Mouse (Mus musculus) spleen, adult 18-20 months (tissue): ENCODE measurements around the gene Mylk.
"Not testable (repeated sequence)": the region's sequence is repeated elsewhere in the genome, so short reads cannot be mapped to it uniquely, and the experiment has no call there.

Experiments
- DNase-seq, 2 experiments: peaks; one replicate each; pipeline ENCODE4 v3.0.0; 2022; ENCODE audit warnings: mixed read lengths in 2 of 2

The Mylk gene

DNA sequence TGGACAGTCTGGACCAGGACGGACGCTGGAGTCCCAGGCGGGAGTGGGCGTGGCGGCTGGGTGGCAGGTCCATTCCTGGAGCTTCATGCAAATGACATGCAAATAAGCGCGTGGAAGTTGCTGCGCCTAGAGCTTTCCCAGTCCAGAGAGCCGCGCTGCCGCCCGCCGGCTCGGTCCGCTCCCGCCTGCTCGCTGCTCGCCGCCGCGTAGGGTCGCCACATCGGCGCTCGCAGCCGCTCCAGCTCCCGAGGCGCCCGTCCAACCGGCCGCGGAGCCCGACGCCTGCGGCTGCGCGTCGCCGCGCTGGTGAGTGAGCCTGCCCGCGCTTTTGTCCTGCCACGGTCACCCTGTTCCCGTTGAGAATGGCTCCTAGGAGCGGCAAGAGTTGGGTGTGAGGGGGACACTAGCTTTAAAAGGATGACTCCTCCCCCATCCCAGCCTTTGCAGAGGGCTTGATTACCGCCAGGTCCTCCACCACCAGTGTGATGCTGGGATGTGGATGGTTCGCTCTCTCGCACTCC lies at the start of gene Mylk:
Mylk (plus strand) TSS at position 146 of the 521 bp plus-strand sequence.
- DNase-seq, result peak; percentile 10 to 23

DNA sequence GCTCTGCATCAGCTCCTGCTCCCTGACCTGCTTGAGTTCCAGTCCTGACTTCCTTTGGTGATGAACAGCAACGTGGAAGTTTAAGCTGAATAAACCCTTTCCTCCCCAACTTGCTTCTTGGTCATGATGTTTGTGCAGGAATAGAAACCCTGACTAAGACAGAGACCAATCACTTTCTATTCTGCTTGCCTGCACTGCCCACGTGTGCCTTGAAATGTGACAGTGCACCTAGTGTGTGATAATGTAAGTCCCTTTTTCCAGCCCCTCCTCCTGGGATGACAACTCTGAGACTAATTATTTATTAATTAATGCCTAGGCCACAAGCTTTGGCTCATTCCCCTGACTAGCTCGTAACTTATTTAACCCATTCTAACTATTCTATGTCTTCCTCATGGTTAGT lies 46.3 kb upstream of the Mylk start:
- not testable (repeated sequence) for DNase-seq

DNA sequence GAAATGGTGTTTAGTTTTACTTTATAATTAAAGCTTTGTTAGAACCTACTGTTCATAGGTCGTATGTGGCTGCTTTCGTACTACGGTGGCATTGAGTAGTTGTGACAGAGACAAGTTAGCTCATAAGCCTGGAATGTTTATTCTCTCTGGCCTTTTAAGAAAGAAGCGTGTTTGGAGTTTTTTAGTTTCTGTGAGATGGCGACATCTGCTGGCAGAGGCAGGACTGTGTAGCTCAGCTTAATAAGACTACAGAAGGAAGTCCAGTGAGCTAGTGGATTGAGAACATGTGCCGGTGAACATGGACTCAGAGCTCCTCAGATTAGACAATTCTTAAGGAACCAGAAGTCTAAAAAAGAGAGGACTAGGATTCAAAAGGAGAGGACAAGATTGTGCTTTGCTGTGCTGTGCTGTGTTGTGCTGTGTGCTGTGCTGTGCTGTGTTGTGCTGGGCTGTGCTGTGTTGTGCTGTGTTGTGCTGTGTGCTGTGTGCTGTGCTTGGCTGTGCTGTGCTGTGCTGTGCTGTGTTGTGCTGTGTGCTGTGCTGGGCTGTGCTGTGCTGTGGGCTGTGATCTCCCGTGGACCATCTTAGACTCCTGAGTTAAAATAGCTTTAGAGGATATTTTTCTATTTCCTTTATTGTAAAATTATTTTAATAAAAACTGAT lies 44.7 kb upstream of the Mylk start:
- peak; percentile 20 to 56 for DNase-seq

DNA sequence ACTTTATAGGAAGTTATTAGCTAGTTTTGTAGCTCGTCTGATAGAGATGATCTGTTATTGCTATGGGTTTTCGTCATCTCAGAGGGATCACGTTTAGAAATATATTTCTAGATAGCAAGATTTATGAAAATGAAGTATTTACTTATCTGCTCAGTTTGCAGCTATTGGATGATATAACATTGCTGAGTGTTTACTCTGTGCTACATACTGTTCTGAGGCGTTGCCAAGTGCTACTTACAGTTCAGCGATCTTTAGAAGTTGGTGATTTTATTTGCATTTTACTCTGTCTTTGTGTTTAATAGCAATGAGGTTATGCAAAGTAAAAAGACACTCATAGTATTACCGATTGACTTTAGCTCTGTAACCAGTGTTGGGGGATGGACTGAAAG lies 44.2 kb upstream of the Mylk start:
- no peak for DNase-seq

DNA sequence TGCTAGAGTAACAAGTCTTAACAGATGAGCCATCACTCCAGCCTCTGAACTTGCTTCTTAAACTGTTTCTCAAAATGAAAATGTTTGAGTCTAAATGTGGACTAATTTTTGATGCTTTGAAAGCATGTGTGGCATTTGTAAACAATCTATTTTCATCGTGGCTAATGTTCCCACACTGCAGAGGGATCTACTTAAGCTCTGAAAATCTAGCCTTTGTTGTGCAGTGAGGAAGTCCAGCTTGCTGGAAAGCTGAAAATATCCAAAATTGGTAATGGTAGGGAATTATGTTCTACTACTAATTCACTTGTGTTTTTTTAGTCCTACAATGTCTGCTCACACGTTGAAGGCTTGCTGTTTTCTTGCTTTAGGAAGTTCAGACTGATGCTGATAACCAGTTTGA lies 39.0 kb upstream of the Mylk start:
- no peak for DNase-seq

DNA sequence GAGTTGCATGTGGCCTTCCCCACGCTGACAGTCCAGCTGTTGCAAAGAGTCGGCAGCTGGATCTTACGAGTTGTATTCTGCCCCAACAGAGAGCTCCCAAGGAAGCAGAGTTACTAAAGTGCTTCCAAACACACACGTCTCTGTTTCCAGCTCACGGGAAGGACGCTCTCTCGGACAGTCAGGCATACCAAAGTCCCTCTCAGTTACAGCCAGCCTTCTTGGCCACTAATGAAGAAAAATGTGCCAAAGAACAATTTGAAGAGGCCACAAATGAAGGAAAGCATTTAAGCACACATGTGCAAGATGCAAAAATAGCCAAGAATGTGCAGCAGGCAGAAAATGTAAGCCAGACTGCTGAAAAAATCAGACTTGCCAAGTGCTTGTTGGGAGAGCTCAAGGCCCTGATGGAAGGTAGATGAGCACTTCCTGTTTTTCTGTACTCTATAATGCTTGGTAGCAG lies 38.5 kb upstream of the Mylk start:
- DNase-seq, result no peak

DNA sequence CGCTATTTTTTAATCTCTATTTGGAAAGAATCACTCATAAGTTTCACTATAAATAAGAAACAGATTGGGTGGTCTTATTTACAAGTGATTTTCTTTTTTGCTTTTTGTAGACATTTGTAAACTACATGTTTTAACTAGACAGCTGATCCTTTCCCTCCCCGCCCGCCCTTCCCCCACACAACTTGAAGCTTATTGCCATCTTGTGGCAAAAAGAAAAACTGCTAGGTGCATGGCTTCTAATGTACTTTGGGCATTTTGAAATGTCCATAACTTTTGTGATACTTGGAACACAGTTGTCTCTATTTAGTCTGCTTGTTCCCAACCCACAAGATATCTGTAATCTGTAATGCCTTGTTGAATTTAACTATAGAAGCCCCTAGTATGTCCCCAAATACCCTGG lies 33.5 kb upstream of the Mylk start:
- DNase-seq, result no peak

DNA sequence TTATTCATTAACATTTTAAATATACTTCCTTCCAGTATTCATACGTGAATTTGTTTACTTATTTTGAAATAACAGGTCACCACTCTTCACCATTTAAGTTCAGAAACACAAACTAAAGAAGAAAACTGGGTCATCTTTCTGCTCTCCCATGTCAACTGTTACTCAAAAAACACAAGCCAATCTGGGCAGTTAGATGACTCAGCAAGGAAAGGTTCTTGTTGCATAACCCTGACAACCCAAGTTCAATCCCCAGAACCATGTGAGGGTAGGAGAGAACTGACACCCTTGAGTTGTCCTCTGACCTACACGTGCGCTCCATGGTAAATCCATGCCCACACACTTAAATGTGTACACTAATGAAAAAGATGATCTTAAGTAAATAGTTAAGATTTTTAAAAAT lies 19.9 kb upstream of the Mylk start:
- no peak for DNase-seq

DNA sequence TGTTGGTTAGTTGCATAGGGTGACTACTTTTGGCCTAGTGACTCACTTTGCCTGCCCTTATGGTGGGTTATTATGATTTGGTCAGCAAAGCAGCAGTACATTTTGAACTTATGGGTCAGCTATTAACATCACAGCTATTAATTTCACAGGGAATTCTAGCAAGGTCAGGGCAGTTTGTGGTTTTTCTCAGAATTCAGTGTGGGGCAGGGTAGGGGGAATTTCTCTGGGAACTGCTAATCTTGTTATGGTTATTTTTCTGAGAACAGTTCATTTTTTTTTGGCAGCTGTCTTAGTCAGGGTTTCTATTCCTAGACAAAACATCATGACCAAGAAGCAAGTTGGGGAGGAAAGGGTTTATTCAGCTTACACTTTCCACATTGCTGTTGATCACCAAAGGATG lies 16.4 kb upstream of the Mylk start:
- DNase-seq, result not testable (repeated sequence)

DNA sequence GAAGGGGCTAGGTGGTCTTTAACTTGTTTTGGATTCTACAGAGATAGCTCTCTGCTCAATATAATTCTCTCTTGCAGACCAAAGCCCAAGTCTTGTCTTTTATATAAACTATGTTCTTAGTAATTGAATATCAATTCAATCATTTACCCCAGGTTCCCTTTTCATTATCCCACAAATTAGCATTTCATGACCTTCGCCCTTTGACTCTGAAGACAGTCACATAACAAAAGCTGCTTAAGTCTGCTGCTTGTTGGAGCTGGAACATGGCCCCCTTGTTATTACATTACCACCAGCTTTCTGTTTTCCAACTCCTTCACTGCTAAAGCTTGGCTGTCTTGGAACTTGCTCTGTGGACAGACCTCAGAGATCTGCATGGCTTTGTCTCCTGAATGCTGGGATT lies 15.6 kb upstream of the Mylk start:
- DNase-seq, result no peak

DNA sequence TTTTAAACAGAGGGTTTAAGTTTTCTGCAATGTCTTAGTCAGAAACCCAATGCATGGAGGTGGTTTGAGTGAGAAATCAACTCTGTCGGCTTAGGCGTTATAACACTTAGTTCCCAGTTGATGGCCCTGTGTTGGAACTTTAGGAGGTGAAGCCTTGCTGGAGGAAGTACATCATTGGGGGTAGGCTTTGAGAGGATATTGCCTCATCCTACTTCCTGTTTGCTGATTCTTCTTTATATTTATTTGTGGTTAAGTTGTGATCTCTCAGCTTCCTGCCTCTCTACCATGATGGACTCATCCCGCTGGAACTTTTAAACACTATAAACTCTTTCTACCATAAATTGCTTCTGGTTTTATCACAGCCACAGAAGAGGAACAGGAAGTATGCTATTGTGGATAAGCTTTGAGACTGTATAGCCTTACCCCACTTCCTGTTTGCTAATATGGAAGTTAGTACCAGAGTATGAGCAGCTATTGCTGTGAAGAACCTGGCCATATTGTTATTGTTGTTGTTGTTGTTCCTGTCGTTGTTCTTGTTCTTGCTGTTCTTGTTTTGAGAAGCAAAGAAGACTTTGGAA lies 6.3 kb upstream of the Mylk start:
- no peak for DNase-seq

DNA sequence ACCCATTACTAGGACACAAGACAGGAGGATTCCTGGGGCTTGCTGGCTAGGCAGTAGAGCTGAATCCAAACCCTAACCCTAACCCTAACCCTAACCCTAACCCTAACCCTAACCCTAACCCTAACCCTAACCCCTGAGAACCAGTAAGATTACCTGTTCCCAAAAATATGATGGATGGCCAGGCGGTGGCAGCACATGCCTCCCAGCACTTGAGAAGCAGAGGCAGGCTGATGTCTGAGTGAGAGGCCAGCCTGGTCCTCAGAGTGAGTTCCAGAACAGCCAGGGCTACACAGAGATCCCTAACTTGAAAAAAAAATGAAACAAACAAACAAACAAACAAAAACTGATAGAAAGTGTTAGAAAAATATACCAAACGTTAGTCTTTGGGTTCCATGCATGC lies 2.1 kb upstream of the Mylk start:
- no peak for DNase-seq

DNA sequence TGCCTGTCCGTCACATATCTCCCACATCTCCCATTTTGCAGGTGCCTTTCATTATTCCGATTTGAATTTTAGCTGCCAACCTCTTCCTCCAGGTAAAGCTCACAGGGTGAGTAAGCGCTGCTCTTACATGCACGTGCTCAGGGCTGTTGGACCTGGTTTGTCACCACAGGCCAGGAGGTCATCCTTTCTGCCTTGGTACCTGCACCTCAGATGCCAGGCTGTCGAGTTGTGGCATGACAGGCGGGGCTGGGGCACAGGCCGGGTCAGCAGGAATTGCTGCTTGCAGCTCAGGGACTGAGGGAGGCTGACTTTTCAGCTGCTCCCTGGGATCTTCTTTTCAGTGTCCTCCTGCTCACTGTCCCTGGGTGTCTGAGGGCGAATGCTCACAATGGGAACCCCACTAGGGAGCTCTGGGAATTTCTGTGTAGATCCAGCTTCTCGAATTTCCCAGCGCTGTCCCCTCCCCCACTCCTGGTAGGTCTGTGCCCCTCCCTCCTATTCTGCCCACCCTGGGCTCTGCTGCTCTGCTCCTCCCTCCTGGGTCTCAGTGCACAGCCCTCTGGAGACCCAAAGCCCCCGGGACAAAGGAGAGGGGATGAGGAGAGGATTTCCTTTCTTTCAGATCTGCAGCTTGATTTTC lies 3.2 kb downstream of the Mylk start:
- DNase-seq, result no peak

DNA sequence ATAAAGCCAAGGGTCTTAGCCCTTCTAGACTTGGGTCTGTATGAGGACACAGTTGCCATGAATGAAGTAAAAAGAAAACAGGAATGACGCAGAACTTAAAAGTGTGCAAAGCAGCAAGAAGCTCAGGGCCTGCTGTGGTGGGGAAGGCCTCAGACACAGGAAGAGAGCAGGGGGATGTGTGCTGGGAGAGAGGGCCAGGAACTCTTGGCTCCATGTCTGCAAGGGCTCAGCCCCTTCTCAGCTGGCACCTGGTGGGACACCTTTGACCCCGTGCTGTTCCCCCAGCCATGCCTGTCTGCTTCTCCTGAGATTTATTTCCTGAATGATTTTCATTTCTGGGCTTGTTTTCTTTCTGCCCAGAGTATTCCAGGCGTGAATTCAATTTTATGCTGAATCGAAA lies 4.5 kb downstream of the Mylk start:
- no peak for DNase-seq

DNA sequence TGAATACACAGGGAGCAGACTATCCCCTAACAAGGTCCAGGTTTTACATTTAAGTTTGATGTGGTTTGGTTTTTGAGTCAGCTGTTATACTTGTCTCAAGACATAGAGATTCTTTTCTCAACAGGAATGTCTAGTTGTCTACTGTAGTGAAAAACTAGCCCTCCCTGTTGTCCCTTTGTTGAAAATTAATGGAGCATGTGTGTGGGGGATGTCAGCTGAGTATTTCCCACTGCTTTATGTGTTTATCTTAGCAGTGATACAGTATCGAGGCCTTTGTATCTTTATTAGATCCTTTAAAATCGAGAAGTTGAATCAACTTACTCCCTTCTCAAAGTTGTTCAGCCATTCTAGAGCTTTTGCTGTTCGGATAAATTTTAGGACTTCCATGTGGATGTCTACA lies 7.0 kb downstream of the Mylk start:
- DNase-seq, result no peak

DNA sequence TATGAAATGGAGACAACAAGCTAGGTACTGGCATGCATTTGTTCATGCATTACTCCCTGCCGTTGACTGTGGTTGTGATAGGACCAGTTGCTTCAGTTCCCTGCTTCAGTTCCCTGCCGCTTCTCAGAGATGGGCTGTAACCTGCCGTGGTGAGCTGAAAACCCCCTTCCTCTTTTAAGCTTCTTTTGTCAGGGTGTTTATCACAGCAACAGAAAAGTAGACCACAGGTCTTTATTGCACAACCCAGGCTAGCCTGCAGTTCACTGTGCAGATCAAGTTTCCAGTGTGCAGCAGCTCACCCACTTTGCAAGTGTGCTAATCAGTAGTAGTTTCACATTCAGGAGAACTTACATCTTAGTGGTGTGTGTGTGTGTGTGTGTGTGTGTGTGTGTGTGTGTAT lies 8.0 kb downstream of the Mylk start:
- no peak for DNase-seq

DNA sequence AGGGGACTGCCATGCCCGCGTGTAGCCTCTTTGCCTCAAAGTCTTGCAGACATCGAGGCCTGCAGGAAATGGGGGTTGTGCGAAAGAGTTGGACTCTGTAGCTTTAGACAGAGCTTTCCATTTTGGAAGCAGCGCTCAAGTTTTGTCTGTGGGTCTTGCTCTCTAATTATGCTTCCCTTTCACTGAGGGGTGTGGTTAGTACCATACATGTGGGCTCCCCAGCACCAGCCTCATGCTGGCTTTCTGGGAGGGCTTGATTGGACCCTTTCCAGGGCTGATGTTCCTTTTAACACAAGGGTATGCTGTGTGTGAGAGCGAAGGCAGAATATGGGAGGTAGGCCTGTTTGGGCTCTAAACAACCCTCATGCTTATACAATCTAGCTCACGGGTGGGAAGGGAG lies 12.0 kb downstream of the Mylk start:
- no peak for DNase-seq

DNA sequence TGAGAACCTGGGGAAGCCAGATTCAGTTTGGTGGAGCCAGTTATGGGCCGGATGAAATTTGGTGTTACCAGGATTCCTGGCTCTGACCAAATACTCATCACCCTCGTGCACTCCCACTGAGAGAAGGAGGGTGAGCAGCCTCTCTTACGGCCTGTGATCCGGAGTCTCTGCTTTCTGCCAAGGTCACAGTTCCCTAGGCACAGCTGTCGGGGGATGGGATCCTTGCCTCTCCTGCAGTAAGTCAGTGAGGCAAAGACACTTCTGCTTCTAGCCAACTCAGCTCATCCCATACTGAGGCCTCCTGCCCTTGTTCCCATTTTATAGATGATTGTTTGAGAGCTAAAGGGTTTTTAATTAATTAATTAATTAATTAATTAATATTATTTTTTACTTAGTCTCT lies 13.2 kb downstream of the Mylk start:
- no peak for DNase-seq

DNA sequence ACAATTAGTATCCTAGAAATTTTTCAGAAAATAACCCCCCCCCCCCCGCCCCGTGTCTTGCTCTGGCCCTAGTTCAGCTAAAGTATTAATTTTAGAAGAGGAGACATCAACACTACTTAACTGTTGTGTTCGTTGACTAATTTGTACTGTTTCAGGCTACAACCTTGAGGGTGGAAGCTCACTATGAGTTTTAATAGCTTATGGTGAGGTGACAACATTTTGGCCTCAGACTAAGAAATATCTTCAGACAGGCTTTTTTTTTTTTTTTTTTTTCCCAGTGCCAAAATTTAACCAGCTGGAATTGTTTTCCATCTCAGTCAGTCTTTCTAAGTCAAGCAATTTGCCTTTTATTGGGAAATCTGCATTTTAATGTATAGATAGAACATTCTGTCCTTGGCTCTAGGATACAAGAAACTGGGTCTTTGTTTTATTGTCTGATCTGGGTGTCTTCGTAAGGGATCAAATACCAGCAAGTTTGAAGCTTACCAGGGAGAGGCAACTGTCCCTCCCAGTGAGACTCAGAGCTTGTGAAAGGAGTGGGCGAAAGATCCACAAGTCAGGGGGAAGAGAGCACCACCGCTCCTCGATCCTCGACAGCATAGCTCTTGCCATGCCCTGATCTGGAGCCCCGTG lies 19.1 kb downstream of the Mylk start:
- no peak for DNase-seq

DNA sequence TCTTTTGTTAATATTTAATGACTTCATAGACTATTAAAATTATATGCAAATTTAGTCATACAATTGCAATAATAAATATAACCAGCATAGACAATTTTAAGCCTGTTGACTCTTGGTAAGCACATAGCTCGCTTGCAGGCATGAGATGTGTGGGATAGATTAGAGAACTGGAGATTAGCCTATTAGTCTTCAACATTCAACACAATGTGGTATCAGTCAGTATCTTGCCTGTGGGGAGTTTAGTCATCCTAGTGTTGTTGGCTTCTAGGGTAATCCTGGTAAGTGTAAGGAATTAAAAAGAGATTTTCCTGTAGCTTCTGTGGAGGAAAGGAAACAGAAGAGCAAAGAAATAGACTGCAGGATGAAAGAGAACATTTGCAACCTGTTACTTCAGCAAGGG lies 20.7 kb downstream of the Mylk start:
- no peak for DNase-seq

DNA sequence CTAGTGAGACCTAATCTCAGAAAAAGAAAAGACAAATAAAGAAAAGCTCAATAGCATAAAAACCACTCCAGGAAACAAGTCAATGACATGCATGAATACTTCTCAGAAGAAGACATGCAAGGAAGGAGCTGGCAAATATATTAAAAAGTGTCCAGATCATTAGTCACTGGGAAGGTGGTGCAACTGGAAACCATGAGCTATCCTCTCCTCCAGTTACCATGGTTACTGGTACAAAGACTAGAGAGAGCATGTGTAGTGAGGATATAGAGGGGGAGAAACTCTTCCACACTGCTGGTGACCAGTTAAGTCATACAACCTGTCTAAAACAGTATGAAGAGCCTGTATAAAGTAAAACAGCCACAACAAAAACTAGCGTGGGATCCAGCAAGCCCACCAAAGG lies 21.2 kb downstream of the Mylk start:
- no peak for DNase-seq

DNA sequence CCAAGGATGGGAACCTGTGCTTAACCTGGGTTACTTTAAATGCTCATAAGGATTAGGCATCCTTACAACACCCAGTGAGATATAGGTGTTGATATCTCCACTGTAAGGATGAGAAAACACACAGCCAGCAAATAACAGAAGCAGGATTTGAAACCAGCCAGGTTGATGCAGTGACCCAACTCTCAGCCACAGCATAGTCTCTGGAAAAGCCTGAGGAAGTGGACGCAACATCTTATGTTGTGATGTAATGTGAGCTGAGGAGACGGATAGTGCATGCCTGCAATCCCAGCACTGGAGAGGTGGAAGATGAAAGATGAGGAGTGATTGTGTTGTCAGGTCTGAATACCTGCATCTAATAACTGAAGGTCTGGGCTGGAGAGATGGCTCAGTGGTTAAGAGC lies 22.4 kb downstream of the Mylk start:
- no peak for DNase-seq

DNA sequence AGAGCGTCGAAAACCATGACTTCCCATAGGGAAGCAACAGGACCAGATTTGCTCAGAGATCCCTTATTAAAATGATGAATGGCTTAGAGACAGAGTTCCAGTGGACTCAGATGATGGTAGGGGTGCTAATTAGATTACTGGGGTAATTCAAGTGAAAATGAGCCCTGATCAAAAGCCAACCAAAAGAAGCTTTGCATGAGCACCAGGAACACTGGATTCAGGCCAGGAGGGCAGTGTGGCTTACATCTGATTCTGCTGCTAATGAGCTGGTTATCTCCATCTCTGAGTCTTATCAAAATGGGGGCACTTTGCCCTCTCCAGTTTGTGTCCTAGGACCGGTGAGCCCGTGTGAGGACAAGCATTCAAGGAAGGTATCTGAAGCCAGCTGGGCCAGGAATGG lies 23.4 kb downstream of the Mylk start:
- DNase-seq, result no peak

DNA sequence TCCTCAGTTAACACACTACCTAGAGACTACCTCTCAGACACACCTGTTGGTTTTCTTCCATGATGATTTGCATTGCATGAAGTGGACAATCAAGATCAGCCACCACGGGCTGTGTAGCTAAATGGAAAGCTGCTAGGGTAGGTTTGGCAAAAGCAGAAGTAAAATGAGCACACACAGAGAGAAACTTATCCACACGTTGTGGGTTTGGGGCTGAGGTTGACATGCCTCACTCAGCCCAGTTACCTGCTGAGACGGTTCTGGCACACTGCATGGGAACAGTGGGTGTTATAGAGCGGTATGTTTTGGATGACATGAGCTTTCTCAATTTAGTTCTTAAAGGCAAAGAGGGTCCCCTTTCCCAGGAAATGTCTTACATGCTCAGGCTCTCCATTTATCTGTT lies 25.1 kb downstream of the Mylk start:
- DNase-seq, result no peak
